Mouse (Mus musculus) T-cell, adult 2 months (primary cell): ENCODE results near the gene Creb5.

Experiments
- DNase-seq: peaks from one replicate; pipeline ENCODE4 v3.0.0; 2022; ENCODE audit warnings: low spot score

Gene Creb5

DNA sequence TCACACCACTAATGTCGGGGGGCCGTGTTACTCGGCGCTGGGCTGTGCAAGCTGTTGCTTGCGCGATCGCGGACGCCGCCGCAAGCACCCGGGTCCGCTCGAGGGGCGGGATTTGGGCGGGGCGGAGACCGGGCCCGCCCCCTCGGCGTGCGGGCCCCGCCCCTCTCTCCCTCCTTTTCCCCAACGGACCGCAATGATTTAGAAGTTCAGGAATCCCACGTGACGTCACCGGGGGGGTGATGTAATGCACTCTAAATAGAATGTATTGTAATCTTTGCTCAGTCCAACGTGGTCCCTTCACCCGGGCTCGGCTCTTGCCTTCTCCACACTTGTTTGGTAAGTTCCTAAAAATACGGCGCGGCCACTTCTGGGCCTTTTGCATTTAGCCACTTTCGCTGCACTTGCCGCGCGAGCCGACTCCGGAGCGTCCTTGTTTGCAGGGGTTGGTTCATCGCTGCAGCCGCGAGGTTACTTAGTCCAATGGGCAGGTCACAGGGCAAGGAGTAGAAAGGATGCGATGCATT lies at the start of gene Creb5:
Creb5 (plus strand) TSS at position 233 of the 524 bp plus-strand sequence.
- peak; percentile 44 for DNase-seq

DNA sequence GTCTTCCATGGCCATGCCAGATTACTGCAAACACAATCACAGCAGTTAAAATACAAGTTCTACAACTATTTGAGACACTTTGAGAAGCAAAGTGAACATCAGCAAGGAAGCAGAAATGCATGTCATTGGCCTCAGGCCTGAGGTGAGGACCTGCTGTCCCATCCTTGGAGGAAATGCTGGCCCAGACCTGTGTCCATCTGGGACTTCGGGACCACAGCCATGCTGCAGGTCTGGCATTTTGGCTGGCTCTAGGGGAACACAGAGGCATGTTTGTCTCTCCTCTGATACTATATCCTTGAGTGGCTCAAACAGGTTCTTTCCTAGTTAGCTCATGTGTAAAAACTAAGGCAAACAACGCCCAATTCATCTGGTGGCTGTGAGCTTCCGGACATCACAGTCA lies 27.2 kb upstream of the Creb5 start:
- no peak for DNase-seq

DNA sequence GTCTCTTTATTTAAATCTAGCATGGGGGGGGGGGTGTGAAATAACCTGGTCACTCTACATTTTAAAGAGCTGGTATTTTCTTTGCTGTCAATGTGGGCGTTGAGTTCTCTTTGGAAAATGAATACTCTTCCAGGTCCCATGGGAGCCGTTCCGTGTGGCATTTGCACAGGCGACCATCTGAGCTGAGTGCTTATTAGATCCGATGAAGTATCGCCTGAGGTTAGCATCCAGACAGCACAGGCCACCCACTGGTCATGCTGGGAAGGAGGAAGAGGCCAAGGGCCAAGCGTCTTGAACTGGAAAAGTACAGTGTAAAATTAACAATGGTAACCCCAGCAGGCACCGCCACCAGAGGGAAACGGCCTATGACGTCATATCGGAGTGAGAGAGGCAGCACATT lies 24.7 kb upstream of the Creb5 start:
- DNase-seq, result no peak

DNA sequence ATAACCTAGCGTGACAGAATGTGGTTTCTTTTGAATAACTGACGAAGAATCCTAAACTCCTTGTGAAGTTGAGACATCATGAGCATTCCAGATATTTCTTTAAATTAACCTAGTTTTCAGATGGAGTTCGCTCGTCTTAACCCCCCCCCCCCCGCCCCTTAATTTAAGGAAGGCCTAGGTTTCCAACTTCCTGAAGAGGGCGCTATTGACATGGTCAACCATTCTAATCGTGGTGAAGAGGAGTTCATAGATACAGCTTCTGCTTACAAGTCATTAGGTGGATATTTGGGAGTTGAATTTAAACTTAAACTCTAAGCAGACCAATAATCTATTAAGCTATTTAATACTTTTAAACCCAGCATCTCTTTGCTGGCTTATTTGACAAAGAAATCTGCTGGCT lies 20.0 kb upstream of the Creb5 start:
- no peak for DNase-seq

DNA sequence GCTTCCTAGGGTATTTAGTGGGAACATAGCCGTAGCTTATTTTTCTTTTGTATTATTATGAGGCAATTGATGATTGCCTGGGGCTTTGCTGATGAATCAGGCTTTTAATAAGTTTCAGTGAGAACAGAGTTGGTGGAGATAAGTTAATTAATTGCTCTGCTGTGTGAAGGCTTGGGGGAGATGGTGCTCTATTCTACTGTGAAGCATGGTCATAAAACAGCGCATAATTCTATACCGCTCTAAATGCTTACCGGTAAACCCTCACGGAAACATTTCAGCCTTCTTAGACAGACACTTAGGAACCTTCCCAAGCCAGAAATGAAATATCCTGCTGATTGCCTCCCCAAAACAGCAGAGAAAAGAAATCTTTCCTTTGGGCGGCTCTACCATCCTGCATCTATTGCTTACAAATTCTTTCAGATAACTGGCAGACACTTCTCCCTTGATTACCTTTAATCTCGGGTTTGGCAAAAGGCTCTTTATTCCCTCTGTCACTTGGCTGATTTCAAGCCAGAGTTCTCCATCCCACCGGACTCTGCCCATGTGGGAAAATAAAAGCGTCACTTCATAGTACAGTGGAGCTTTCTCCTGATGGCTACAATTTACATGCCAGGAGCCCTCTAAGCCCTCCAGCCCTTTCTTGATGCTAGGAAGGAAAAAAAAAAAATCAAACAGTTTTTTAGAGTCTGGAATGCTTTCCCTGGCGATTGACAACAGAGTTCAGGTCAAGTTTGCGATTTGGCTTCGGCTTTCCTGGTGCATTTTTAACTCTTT lies 19.2 kb upstream of the Creb5 start:
- DNase-seq, result no peak

DNA sequence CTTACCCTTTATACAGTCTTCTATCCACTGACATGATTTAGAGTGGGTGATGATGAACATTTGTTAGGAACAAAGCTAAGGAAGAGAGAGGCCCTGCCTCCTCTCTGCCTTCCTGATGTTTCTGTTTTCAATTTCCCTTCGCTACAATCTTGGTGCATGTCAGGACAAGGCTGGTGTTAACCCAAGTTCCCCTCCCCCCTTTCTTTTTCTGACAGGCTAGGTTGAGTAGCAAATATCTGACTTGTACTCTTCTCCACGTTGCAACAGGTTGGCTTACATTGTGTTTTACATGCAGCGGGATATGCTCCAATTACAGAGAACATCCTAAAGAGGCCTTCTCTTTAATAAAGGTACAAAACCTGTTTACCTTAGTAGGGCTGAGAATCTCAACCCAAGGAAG lies 15.9 kb upstream of the Creb5 start:
- no peak for DNase-seq

DNA sequence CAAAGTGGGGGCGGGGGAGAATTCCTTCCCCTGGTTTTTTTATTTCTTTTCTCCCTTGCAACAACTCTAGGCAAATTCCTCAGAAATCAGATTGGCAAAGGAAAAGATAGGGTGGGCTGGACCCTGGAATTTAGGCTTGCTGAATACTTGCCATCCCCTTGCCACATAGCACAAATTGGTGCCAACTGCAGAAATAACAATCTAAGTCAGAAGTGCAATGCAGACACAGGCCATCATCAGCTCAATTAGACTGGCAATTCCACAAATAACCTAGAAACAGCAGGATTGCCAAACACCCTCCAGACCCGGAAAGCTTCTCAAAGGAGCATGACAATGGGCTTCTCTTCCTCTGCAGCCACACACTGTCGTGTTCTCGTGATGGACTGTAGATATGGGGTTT lies 15.4 kb upstream of the Creb5 start:
- no peak for DNase-seq

DNA sequence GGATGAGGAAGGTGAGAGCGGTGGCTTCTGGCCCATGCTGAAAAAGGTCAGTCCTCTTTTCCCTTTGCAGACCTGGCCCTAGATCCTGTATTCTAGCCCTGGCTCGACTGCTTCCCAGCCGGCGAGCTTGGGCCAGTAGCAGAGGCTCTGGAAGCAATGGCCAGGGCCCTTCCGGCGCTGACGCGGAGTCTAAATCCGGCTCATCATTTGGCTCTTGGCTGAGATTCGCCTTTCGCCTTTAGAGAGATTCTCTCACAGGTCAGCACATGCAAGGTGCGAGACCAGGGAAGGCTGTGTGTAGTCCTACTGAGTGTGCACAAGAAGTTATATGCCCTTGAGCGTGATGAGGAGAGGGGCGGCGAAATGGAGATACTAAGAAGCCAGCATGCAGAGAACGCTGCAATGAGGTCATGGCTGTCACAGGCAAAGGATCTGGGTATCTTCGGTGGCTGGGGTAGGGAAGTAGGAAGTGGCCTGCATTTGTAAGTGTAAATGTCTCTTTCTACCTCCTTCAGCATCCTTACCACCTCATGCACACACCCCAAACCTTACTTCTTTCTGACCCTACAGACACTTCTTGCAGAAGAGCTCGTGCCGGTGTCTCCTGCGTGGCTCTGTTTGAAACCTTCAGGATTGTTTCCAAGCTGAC lies 557 bp upstream of the Creb5 start:
- peak; percentile 4 for DNase-seq

DNA sequence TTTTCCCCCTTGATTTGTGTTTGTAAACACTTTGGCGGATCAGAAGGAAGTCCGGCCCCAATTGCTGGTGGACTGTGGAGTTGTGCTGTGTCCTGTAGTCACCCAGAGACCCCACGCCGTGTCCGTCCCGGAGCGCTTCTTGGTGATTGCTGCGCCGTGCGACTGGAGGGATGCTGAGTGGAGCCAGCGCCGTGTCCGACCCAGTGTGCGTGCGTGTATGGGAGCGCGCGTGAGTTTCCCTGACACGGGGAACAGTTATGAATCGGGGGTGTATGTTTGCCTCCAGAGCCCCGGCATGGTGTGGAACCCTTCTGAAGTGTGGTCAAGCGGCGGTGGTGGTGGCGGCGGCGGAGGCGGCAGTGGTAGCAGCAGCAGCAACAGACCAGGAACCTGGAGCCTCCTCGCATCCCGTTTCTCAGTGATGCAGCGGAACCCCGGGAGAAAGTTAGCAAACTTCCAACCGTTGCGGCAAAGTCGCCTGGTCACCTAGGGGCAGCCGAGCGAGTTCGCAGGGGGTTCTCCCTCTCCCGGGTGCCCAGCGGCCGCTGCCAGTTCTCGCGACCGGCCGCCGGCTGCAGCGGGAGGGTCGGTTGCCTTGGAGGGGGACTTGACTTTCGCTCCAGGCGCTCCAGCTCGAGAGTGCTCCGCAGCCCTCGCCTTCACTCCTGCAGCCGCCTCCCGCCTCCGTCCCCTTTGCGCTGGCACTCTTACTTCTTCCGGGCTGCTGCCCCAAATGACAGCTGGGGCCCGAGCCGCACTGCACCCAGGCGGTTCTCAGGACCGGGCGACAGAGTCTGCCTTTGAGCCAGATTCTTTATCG lies 702 bp downstream of the Creb5 start:
- DNase-seq, result peak; percentile 24

DNA sequence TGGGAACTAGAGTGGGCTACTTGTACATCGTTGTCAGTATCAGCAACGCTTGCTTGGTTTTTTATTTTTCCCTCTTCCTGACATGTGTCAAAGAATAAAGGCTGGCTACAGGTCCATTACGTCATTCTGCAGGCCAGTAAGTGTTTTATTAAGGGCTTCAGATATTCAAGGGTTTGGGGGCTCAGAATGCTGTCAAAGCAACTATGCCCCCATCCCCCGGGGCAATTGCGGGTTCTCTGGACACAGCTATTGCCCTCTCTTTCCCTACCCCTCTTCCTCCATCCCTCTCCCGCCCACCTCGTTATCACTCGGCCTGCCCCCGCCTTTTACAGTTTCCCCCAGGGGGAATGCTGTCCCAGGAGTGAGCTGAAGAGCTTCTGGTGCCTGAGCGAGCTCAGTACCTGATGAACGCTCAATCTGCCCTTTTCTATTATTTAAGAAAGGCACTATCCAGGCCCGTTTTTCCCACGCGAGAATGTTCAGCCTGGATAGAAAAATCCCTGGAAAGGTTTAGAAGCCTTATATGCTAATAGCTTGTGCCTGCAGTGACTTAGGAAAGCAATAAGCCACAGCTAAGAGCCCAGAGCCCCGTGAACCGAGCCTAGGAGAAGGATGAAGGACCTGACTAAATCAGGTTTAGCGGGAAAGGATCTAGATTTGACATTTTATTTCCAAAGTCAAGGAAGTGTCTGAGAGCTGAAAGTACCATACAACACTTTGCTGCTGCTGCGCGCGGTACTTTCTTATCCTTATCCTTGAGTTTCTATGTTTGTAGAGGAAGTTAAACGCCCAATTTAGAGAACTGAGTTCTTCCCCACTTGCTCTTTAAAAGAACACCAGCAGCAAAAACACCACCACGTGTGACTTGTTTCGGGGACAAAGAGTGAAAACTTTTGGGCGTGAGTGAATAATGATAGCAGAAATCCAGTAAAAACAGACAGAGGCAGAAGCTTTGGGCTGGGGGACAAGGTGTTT lies 1.8 kb downstream of the Creb5 start:
- DNase-seq, result no peak

DNA sequence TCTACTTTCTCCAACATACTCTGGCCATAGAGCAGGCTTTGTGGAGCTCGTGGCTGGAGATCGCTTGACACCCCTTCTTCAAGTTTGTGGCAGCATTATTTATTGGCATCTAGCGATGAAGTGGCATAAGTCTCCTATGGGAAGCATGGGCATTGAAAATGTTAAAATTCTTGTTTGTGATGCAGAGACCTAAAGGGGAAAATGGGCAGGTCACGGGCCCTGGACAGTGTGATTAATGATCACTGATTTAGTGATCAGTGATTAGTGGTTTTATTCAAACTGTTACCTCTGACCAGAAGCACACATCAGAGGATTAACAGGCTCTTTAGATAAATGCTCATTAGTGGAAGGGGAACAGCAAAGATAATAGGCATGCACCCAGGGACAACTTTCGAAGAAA lies 2.6 kb downstream of the Creb5 start:
- DNase-seq, result no peak

DNA sequence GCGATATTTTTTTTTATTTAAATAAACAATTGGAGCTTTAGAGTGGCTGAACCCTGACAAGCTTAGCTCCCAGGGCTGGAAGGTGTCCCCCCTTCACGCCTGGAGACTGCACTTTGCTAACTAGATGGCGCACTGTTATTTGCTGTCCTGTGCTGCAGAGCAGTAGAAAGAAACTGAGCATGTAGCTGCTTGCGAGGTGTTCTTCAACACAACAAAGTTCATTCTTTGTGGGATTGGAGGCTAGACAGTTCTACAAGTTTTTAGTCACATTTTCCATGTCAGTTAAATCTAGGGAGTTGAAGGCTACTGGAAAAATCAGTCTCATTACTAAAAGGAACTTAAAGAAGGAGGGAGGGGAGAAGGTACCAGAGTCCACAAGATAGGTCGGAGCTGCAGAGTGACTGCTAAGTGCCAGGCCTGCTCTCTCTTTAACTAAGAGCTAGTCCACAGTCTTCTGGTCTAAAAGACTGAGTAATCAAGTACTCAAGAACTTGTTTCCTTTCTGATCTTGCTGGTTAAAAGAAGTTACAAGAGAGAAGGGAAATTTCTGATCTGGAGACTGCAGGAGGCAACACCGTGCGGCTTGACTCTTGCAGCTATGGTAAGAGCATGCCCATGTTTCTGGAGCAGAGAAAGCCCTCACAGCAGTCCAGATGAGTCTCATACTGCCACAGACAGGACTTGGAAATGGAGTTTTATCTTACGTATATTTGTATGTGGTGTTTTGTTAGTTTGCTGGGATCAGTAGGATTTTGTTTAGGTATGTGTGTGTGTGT lies 3.3 kb downstream of the Creb5 start:
- no peak for DNase-seq

DNA sequence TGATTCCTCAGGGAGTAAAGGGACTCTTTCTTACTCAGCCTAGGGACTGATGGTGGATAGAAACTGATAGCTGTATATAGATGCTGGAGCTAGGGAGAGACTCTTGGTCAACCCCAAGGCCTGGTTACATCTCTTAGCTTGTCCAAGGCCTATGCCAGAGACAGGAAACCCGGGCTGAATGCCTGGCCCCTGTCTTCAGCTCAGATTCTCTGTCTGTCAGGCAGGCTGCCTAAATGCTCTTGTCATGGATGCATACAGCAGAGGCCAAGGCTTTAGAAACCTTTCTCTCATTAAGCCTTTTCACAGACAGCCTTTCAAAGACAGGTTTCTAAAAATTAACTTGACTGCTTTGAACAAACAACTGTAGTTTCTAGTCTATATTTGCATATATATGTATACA lies 5.9 kb downstream of the Creb5 start:
- no peak for DNase-seq

DNA sequence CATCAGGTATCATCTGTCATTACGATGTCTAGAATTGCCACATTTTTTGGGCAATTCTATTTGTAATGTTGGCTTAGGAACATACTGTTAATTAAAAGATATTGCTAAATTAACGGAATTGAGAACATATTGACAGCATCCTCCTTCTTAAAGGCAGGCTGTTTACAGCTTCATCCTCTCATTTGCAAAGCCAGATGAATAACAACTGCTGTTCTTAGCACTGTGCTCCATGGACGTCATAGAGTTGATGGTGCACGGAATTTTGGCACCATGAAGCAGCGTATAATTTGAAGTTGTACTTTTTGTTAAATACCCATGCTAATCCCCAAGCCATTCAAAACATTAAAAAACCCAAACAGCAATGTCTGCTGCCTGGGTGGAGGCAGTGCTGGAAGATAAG lies 10.8 kb downstream of the Creb5 start:
- DNase-seq, result no peak

DNA sequence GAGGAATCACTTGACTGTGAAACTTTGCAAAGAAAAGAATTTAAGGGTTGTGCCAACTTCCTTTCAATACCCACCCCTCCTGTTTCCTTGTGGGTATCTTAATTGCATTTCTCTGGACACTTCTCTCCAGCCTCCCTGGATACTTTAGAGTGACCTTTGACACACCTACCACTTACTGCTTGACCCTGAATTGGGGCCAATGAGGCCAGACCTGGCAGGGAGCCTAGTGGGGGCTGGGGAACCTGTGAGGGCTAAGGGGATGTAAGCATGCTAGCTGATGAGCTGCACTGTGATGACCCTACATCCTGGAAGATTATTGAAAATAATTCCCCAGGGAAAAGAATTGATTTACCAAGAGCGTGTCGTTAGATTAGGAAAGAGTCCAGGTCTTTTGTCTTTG lies 17.1 kb downstream of the Creb5 start:
- DNase-seq, result no peak

DNA sequence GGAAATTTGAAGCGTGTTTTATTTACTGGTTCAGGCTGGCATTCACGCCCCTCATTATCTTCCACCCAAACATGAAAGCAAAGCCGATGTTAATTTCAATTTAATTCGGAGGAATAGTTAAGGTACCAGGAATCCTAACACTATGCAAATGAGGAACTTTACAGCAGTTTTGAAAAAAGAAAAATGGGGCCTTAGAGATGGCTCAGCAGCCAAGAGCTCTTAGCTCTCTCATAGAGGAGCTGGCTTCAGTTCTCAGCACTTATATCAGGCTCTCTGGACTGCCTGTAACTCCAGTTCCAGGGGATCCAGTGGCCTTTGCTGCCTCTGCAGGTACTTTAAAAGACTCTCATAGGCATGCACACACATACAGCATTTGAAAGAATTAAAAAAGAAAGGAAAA lies 19.1 kb downstream of the Creb5 start:
- DNase-seq, result no peak

DNA sequence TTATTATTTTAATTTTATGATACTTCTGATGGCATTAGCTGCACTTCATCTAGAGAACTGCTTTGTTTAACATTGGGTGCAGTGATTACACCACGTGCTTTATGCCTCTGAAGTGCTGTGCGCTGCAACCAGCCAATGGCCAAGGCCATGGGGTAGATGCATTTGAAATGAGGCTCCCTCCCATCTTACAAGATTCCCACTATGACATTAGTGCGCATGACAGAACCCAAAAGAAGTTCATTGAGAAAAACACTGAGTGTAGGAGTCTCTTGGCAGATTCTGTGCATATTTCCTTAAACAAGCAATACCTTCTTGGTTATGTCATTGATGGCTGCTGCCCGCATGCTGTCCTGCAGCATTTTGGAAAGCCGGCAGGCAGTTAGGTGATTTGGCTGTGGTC lies 19.6 kb downstream of the Creb5 start:
- no peak for DNase-seq

DNA sequence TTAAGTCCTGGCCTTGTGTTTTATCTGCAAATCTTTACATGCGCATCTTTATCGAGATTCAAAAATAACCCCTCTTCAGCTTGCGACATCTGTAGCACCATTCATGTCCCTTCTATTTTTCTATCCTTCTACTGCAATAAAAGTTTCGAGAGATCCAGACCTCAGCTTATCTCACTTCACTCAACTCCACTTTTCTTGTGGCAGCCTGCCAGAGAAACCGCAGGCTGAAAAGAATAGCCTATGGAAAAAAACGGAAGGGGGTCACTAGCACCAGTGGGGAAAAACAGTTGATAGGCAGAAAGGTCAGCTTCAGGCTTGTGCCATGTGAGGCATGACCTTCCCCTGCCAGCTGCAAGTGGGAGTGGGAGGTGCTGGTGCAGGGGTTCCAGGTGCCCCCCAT lies 21.6 kb downstream of the Creb5 start:
- DNase-seq, result no peak

DNA sequence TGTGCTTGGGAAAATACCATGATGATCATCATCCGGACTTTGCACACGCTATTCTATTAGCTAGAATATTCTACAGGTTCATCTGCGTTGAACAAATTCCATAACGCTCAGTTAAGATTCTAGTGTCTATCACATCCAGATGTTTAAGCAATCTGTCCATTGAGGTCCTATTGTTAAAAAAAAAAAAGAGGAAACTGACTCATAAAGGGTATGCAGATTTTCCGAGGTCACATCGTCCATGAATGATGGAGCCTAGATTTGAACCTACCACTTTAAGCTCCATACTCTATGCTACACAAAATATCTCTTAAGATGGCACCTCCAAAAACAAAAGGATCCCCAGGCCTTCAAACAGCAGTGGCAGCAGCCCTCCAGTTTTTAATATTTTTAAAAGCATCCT lies 26.5 kb downstream of the Creb5 start:
- DNase-seq, result no peak

DNA sequence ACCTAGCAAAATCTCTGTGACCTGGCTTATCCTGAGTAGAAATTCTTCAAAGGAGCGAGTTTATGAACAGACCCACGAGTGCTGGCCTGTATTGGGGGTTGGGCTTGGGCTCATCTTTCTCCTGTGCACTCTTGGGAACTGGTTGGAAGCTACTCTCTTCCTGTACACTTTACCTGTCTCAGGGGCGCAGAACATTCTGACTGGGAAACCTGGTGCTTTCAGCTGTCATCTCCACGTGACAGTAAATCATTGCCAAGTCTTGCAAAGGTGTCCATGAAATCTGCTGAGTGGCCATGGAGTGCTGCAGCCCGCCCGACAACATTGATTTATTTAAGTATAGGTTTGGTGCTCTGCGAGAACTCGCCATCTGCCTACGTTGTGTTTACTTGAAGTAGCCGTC lies 27.1 kb downstream of the Creb5 start:
- DNase-seq, result no peak
